Mouse (Mus musculus): Measurements from ENCODE around the gene Ascl3.
A peak's percentile ranks its signal among the peaks of the same experiment; 100 is the strongest.

The Ascl3 gene

DNA sequence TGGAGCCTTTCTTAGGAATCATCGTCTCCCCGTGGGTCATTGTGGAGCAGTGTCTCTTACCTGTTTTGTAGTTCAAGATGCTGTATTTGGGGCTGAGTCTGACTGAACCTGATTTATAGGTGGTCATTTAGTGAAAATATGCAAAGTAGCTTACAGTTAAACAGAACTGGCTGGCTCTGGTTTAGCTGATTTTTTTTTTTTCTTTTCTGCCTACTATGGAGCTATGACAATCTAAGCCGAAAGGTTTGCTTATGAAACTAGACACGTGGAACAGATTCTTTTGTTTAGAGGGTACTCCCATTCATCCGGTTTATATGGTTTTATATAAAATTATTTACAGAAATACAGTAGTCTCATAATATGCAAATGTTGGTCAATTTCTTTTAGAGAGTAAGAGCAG is at the start of gene Ascl3:
Gene Ascl3, minus strand, starts transcription at position 101 of the 400 bp plus-strand sequence.
- DNase-seq (ENCODE audit: low spot score) = no peak

DNA sequence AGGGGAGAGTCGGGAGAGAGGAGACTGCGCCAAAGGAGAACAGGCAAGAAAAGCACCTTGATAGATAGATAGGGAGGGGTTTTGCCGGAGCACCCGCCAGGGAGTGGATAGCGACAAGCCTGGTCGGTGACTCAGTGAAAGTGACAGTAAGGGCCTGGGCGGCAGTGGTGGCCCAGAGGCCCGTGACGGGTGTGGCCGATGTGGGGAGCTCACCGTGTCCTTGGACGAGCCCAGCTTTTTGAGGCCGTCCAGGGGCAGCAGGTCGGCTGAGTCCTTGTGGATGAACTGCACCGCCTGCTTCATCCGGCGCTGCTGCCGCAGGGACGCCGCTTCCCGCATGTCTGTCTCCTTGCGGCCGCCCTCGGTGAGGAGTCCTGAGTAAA is 49.6 kb upstream of the Ascl3 start:
- no peak for DNase-seq (ENCODE audit: low spot score)

DNA sequence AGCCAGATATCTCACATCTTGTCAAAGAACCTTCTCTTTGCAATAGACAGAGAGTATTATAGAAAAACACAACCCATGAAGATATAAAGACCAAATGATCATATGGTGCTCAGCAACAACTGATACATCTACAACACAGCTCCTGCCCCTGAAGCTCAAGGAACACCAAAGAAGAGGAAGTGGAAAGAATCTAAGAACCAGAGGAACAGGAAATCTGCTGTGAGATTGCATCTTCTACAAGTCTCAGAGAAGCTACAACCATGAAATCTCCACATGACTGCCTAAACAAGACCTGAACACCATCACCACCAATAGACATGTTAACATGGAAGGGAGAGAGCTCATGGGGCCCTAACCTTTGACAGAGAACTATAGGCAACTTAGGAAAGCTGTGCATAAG is 40.7 kb upstream of the Ascl3 start:
- no peak for DNase-seq (ENCODE audit: low spot score)

DNA sequence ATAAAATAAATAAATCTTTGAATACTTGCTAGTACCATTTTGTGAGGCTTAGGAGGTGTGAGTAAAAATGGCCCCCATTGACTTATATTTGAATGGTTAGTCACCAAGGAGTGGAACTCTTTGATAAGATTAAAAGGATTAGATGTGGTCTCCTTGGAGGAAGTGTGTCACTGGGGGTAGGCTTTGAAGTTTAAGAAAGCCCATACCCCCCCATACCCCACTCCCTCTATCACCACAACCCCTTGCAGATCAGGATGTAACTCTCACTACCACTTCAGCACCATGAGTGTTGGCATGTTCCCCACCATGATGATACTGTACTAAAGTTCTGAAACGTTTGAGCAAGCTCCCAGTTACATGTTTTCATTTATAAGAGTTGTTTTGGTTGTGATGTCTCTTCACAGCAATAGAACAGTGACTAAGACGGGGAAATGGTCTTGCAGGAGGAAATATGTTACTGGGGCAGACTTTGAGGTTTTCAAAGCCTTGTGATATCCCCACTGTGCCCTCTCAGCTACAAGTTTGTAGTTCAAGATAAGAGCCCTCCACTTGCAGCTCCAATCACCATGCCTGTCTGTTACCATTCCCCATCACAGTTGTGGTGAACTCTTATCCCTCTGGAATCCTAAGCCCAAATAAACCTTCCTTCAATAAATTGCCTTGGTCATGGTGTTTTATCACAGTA is 37.3 kb upstream of the Ascl3 start:
- DNase-seq (ENCODE audit: low spot score) = no peak

DNA sequence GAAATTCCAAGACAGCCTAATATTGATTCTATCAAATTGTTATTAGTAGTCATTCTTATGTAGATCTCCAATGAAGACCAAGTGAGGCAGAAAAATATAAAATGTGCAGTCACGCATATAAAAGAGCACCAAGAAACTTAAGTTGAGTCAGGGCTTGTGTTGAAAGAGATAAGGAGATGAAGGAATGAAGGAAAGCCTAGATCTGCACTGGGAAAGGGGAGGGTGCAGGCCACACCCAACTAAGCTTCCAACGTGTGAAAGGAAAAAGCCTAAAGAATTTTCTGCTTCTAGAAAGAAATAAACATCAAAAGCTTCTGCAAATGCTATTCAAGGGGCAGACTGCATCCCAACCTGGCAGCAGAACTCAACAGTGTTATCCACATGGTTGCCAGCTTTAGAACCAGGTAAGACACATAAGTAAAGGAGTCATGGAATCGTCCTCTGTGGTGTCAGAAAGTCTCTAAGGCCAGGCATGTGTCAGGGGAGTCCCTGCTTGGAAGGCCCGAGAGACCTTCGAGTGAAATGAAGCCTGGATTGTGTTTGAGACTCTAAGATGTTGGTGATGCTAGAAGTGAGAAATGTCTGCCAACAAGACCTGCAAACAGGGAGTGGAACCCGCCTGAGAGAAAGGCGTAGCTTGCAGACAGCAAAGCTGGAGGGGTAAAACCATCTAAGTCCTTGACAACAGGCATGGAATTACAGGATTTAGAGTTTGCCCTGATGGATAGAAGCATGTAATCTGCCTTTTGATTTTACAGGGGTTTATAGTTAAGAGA is 36.2 kb upstream of the Ascl3 start:
- DNase-seq (ENCODE audit: low spot score) = no peak

DNA sequence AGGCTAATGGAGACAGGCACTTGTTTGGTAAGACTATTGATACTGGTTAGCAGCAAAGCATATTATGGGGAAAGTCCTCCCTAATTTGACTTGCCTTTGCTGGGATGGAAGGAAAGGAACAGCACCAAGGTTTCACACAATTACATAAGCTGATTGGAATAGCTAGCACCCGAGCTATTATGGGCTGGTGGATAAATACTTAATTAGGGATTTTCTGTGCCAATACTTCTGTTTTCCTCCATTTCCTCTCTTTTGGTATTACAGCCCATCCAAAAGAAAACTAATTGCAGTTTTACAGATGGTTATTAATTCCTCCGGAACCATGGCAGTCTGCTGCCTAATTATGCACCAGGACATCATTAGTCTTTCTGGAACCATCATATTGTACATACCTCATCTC is 32.5 kb upstream of the Ascl3 start:
- DNase-seq (ENCODE audit: low spot score) = no peak

DNA sequence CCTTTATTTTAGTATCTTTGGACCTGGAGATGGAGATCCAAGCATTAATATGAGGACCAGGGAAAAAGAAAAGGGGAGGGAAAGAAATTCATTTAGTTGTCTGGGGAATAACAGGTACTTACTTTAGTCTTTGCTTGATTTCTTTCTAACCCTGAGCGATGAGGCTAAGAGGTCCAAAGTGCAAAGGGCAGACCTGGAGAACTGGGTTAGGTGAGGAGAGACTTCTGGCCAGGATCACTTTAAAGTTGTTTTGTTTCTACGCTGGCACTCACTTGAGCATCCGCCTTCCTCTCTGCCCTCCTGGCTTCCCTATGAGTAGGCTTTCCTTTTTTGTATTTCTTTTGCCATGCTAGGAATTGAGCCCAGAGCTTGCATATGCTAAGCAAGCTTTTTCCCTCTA is 24.8 kb upstream of the Ascl3 start:
- no peak for DNase-seq (ENCODE audit: low spot score)

DNA sequence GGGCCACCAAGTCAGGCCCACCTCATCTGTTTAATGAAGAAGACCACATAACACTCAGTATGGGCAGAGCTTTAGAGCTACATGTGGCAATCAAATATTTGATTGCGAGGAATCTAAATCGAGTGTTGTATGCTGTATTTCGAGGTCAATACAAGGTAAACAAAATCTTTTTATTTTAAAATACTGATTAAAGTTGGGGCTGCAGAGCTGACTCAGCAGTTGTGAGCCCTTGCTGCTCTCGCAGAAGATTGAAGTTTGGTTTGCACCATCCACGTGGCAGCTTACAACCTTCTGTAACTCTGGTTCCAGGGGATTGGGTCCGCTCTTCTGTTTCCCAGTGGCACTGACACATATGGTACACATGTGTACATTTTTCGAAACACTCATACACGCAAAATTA is 22.5 kb upstream of the Ascl3 start:
- no peak for DNase-seq (ENCODE audit: low spot score)

DNA sequence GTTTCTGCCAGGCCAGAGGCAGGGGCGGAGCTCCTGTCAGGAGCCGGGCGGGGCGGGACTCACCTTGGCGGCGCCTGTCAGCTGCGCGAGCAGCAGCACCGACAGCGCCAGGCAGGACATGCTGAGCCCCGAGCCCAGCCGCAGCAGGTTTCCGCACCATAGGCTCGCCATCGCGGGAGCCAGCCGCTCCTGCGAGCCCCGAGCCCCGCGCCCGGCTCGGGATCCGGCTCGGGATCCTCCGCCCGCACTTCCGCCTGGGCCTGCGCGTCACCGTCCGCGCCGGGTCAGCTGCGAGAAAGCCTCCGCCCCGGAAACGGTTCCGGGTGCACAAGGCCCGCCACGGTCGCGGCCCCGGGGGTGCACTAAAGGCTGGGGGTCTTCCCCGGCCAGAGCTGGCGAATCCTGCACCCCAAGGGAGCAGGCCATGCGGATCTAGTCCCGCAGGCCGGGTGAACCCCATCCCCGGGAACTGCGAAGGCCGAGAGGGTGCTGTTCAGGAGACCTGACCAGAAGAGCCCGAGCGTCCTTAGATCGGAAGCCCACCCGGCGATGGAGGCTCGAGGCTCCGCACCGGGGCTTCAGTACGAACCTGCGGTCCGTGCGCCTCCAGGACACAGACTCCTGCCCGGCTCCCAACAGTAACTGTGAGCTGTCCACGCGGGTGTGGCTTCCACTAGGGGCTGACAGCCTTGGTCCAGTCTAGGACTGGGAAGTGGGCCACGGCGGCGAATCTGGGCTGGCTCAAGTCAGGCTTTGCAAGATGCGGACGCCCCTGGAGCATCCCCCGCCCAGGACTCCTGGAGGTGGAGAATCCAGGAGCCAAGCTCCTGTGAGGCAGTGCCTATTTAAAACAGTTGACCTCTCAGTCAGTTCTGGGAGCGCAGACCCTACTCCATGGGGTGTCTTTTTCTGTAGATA is 20.7 kb upstream of the Ascl3 start, which contains the start of gene Tmem9b:
Gene Tmem9b, minus strand, starts transcription at position 868 of the 918 bp plus-strand sequence.
- DNase-seq (ENCODE audit: low spot score) = peak; percentile 62

DNA sequence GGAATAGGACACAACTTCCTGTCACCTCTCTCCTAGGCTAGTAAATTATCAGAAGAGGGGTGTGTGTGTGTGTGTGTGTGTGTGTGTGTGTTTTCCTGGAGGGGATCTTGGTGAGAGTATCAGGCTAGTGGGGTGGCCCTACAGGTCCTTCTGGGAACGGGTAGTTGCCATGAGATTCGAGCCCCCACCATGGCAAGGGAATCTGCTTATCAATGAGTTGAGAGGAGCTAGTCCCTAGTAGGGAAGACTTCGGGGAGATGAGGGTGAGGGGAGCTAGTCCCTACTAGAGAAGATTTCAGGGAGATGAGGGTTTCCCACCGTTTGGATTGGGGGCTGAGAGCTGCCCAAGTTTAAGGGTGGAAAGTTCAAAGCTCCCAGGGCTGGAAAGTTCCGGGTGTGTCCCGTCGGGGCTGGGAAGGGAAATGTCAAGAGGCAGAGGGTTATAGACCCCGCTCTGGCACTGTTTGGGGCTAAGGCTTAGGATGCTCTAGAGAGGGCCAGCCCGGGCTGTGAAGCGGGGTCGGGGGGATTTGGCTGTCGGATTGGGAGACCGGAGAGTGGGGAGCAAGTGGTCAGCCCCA is 20.0 kb upstream of the Ascl3 start:
- DNase-seq (ENCODE audit: low spot score) = no peak

DNA sequence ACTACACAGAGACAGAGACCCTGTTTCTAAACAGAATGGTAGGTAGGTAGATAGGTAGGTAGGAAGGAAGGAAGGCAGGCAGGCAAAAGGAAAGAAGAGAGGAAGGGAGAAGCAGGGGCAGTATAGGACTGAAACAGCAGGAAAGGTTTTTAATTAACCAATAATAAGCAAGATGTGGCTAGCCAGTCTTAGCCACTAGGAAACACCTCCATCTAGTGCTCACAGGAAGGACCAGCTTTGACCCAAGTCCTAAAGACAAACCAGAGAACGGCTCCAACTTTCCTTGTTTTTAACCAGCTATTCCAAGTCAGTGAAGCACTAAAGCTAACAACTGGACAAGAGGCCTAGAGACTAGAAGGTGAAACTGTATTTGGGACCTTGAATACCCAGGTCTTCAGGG is 16.2 kb upstream of the Ascl3 start:
- DNase-seq (ENCODE audit: low spot score) = no peak

DNA sequence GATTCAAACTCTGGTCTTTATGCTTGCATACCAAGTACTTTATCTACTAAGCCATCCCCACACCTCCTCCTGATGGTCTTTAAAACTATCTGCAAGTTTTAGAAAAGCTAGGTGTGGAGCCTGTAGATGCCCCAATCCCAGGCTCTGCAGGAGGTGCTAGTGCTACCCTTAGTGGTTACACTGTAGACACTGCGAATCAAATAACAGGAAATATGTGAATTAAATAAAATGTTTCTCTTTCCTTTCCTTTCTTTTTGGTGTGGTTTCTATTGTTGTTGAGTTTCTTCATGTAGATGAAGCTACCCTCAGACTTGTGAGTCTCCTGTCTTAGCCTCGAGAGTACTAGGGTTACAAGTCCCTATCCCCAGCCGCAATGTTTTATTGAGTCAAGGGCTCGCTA is 10.2 kb upstream of the Ascl3 start:
- DNase-seq (ENCODE audit: low spot score) = no peak

DNA sequence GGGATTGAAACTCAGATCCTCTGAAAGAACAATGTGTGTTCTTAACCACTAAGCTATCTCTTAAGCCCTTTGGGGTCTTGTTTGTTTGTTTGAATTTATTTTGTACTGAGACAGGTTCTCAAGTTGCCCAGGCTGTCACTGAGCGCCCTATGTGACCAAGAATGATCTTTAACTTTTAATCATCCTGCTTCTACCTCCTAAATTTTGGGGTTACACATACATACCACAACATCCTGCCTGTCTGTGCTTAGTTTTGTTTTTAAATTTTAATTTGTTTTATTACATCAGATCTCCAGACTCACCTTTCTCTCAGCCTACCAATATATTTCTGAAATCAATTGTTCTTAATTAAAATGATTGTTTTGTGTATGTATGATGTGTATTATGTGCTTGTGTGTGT is 9.5 kb upstream of the Ascl3 start:
- no peak for DNase-seq (ENCODE audit: low spot score)

DNA sequence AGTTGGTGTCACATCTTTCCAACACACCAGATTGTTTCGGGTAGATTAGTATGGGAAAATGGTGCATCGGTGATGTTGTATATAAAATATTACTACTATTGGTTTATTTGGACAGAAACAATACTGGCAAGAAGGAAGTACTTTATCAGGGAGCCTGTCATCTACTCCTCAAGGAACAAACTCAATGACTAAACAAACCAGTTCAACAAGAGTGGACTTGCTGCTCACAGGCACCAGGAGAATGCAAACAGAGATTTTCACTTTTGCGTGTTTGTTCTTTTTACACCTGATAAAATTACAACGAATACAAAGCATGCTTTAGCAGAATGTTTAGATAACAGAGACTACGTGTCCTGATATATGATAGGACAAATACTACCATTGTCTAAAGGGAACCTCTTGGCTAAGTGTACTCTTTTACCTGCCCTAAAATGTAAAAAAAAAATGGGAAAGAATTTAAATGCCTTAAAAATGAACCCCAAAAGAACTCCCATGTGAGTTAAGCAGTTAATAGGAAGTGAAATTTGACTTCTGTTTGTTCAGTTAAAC is 8.4 kb upstream of the Ascl3 start:
- no peak for DNase-seq (ENCODE audit: low spot score)

DNA sequence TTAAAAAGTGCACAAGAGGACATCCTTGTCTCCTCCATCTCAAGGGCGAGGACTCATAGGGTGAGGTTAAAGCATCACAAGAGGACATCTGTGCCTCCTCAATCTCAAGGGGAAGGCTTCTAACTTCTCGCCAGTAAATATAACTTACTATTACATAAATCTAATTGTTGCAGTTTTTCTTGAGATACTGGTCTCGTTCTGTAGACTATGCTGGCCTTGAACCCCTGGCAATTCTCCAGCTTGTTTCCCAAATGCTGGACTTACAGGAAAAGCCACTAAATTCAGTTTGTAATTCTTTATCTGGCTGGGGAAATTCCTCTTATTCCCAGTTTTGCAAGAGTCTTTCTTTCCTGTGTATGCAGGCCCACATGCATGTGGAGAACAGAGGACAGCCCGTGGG is 3.3 kb upstream of the Ascl3 start:
- DNase-seq (ENCODE audit: low spot score) = no peak

DNA sequence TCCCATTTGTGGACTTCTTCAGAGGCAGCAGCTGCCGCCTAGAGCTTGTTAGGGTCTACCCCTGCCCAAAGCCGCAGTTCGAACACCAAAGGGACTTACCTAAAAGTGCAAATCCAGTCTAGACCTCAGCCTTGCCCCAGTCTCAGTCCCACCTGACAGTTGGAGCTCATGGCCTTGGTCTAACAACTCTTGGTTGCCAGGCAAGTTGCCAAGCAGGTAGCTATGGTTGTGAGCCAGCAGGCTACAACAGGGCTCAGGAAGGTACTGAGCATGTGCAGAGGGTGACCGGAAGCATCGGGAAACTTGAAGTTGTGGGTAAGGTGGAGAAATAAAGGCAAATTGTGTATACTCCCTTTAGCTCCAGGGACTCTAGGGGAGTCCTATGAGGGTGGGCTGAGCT is 7.8 kb downstream of the Ascl3 start, which contains the start of gene BC051019:
Gene BC051019, minus strand, starts transcription at position 154 of the 400 bp plus-strand sequence.
- no peak for DNase-seq (ENCODE audit: low spot score)

DNA sequence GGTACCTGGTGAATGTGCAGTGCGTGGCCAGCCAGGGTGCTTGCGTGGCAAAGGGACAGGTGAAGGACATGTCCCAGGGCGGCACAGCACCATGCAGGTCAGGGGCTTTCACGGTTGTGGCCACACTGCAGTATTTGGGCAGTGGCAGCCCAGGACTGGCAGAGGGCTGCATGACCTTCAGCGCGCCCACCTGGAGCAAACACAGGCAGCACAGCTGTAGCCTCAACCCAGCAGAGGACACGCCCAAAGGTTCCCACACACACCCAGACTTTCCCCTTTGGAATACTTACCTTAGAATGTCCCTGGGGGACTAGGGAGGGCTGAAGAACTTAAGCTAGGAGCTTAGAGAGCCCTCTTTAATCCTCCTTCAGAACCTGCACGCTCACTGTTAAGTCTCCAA is 8.4 kb downstream of the Ascl3 start:
- DNase-seq (ENCODE audit: low spot score) = no peak

DNA sequence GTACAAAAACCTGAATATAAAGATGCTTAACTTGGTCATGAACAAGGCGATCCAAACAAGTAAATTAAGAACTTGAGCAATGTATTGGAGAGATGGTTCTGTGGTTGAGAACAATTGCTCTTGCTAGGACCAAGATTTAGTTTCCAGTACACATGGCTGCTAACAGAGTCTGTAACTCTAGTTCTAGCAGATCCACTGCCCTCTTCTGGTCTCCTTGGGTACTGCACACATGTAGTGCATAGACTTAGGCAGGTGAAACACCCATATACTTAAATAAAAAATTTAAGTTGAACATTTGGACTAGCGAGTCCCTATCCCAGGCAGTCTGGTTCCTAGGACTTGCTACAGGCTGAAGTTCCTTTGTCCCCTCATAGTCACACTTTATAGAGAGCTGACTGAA is 8.9 kb downstream of the Ascl3 start:
- no peak for DNase-seq (ENCODE audit: low spot score)

DNA sequence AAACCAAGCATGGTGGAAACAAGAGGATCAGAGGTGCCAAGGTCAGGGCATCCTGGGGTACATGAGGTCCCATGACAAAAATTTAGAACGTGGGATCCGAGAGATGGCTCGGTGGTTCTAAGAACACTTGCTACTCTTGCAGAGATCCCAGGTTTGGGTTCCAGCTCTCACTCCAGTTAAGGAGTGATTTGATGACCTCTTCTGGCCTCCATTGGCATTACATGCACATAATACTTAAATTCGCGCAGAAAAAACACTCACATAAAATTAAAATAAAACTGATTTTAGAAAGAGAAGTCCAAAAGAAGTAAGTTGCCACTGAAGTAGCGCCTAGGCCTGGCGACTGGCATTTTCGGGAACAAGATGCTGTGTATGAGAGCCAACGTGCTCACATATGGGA is 12.2 kb downstream of the Ascl3 start:
- peak; percentile 29 for DNase-seq (ENCODE audit: low spot score)

DNA sequence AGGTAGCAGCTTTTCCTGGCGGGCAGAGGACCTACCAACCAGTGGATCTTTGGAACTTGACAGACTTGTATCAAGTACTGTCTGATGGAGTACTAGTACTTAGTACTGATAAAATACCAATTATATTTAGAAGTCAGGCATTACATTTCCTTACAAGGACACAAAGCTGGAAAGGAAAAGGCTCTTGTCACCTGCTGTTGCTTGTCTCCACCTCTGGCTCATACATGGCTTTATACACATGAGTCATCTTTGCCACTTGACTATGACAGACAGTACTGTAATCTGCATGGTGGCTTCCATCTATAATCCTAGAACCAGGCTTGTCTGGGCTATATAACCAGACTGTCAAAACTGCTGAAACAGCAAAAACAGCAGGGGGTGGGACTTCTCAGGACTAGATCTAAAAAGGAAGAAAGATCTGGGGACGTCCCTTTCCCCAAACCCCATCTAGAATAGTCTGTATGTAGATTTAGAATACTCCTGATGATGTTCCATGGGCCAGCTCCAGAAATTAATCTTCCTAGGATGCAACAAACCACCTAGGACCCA is 18.0 kb downstream of the Ascl3 start:
- no peak for DNase-seq (ENCODE audit: low spot score)

DNA sequence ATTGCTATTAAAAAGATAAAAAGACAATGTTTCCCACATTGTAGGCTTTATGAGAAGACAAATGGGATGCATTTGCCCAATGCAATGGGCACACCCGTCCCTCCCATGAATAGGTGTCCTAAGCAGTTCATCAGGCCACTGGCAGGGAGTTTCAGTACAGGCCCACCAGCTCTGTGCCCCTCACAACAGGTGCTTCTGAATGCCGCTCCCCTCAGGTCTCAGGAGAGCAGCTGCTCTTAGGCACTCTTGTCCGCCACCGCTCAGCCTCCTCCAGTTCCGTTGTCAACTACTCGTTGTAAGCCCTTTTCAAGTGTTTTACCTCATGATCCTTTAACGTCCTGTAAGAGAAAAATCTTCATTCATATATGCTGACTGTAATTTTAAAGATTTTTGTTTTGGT is 19.3 kb downstream of the Ascl3 start:
- no peak for DNase-seq (ENCODE audit: low spot score)

DNA sequence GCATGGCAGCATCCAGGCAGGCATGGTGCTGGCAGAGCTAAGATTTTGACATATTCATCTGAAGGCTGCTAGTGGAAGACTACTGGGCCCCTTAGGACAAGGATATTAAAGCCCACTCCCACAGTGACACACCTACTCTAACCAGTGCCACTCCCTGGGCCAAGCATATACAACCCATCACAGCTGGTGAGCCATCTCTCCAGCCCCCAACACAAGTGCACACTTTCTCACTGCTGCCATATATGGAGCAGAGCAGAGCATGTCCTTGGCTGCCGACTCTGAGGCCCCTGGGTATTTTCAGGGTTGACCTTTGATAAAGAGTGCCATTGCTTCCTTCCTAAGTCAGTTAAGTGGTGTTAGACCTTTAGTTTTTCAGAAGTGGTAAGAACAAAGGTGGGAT is 21.5 kb downstream of the Ascl3 start:
- DNase-seq (ENCODE audit: low spot score) = no peak

Measured in ovary, postnatal 14 days (tissue).